Mouse (Mus musculus) right cerebral cortex, adult 18-20 months (tissue): ENCODE results near the gene Neo1.
"Not testable (repeated sequence)": the region's sequence is repeated elsewhere in the genome, so short reads cannot be mapped to it uniquely, and the experiment has no call there.

Source experiments
- DNase-seq: peaks from one replicate; pipeline ENCODE4 v3.0.0; 2022; ENCODE audit warnings: mixed read lengths

The Neo1 gene

GRCm38 (mm10) chr9:58989255-58989928 is 46.8 kb downstream of the Neo1 start:
- DNase-seq = peak; percentile 13

GRCm38 (mm10) chr9:58979034-58979433 is 57.2 kb downstream of the Neo1 start:
- DNase-seq = no peak

GRCm38 (mm10) chr9:58971154-58971553 is 65.1 kb downstream of the Neo1 start:
- not testable (repeated sequence) for DNase-seq

- DNase-seq = no peak
Observed at GRCm38 (mm10) chr9:58967371-58967770, 68.9 kb downstream of the Neo1 start.

- no peak for DNase-seq
Observed at GRCm38 (mm10) chr9:58955507-58955906, 80.7 kb downstream of the Neo1 start.

- DNase-seq = not testable (repeated sequence)
Observed at GRCm38 (mm10) chr9:58945910-58946309, 90.3 kb downstream of the Neo1 start.

- DNase-seq = no peak
Observed at GRCm38 (mm10) chr9:58934776-58935175, 101.5 kb downstream of the Neo1 start.

- DNase-seq = peak; percentile 34
Observed at GRCm38 (mm10) chr9:58928103-58928502, 108.1 kb downstream of the Neo1 start.

- peak; percentile 35 for DNase-seq
Observed at GRCm38 (mm10) chr9:58902869-58903585, 133.2 kb downstream of the Neo1 start.

GRCm38 (mm10) chr9:58899602-58900001 is 136.6 kb downstream of the Neo1 start:
- no peak for DNase-seq

GRCm38 (mm10) chr9:58891840-58892640 is 144.2 kb downstream of the Neo1 start:
- no peak for DNase-seq

GRCm38 (mm10) chr9:58890893-58891292 is 145.3 kb downstream of the Neo1 start:
- no peak for DNase-seq

GRCm38 (mm10) chr9:58889782-58890448 is 146.3 kb downstream of the Neo1 start:
- DNase-seq = no peak

GRCm38 (mm10) chr9:58882686-58883085 is 153.6 kb downstream of the Neo1 start:
- no peak for DNase-seq

- no peak for DNase-seq
Observed at GRCm38 (mm10) chr9:58879836-58880235, 156.4 kb downstream of the Neo1 start.

GRCm38 (mm10) chr9:58876946-58877625 is 159.2 kb downstream of the Neo1 start:
- no peak for DNase-seq

GRCm38 (mm10) chr9:58875439-58875838 is 160.8 kb downstream of the Neo1 start:
- DNase-seq = no peak

- no peak for DNase-seq
Observed at GRCm38 (mm10) chr9:58874354-58874753, 161.9 kb downstream of the Neo1 start.

GRCm38 (mm10) chr9:58873541-58874324 is 162.5 kb downstream of the Neo1 start:
- DNase-seq = peak; percentile 69

- DNase-seq = no peak
Observed at GRCm38 (mm10) chr9:58871141-58871540, 165.1 kb downstream of the Neo1 start.

GRCm38 (mm10) chr9:58863826-58864225 is 172.4 kb downstream of the Neo1 start:
- no peak for DNase-seq
